ENCODE assay signal across 8 mouse cellular contexts in the genomic region with DNA sequence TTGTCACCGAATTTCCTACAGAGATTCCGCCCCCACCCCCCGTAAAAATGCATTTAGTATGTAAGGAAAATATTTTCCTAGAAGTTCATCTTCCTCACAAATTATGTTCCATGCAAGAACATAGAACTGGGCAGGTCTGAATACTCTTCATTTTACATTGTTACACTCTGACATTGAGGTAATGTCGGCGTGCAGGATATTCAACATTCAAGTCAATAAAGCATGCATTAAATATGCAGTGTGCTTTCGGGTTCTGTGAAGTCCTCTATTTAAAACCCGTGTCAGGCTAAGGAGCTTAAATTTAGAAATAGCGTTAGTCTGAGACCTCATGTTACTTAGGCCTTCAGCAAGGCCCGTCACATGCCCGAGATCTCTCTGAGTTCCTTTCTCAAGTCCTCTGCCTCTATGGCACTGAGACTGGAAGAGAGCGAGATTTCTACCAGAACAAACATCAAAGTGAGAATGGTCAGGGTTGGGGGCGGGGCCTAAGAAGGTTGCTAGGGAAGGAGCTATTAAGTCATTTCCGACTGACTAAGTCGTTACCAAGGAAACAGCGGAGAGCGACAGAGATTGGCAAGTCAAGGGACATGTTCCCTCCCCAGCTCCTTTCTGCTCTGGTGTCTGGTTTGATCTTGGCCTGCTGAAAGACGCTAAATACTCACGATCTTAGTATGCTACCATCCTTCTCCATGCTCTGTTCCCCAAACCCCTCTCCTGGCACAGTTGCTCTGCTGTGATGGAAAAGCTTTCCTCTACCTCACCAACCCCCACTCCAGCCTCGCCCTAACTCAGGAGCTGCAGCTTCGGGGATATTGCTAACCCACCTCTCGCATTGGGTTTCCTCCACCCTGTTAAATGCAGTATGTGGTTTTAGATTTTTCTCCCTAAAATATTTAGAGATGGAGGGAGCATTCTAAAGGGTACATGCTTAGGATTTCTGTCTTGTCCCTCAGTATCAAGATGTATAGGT. TPM values are rescaled to one million over a fixed set of nuclear protein-coding genes. Genes with fewer than 3 reads are reported as not detected.
A peak's percentile ranks its signal among the peaks of the same experiment; 100 is the strongest.
DNase-seq lines count a peak whose midpoint lies in the region; ATAC-seq and TF ChIP-seq lines count a peak whose summit lies in the region.

No protein-coding gene starts in this region.

- peak; percentile 61 for DNase-seq in 416B (ENCODE audit: low read depth)
- DNase-seq in heart, adult 8-10 months (ENCODE audit: low spot score): peak; percentile 78
- DNase-seq in kidney, adult 18-20 months: peak; percentile 67
- DNase-seq in limb, embryonic 10.5 days (ENCODE audit: low spot score): peak; percentile 85
- DNase-seq in midbrain, embryonic 10.5 days (ENCODE audit: low spot score): peak; percentile 90

- peaks cover under 1% of the 10 kb centered on the region; the same call in 1 of the 2 replicates for H3K36me3 ChIP-seq in embryonic facial prominence, embryonic 15.5 days
- no peaks in the 10 kb centered on the region for H3K36me3 ChIP-seq in limb, embryonic 10.5 days
- H3K36me3 ChIP-seq in midbrain, embryonic 10.5 days: no peaks in the 10 kb centered on the region
- H3K36me3 ChIP-seq in small intestine, adult 2 months (ENCODE audit: control insufficient read depth, insufficient read depth, low read length): no peaks in the 10 kb centered on the region; the same call in 1 of the 2 replicates

- H3K4me2 ChIP-seq in embryonic facial prominence, embryonic 15.5 days (replicated peaks): peak overlapping the region; percentile 50

- peaks cover 10% of the 10 kb centered on the region for H3K4me1 ChIP-seq in bone marrow macrophage, adult 2 months (ENCODE audit: control insufficient read depth, insufficient read depth, low read length)
- H3K4me1 ChIP-seq in embryonic facial prominence, embryonic 15.5 days: peaks cover 18% of the 10 kb centered on the region
- peaks cover 25% of the 10 kb centered on the region for H3K4me1 ChIP-seq in limb, embryonic 10.5 days
- H3K4me1 ChIP-seq in midbrain, embryonic 10.5 days: peaks cover 21% of the 10 kb centered on the region
- peaks cover 7% of the 10 kb centered on the region; the same call in 1 of the 2 replicates for H3K4me1 ChIP-seq in small intestine, adult 2 months (ENCODE audit: control insufficient read depth, insufficient read depth, insufficient read length, low read length)

- H3K27ac ChIP-seq in bone marrow macrophage, adult 2 months (ENCODE audit: insufficient read depth, low read depth, low read length): peak overlapping the region; percentile 42
- peak overlapping the region; percentile 77 for H3K27ac ChIP-seq in embryonic facial prominence, embryonic 15.5 days (replicated peaks)
- H3K27ac ChIP-seq in limb, embryonic 10.5 days: peak overlapping the region; percentile 87
- peak overlapping the region; percentile 91 for H3K27ac ChIP-seq in midbrain, embryonic 10.5 days (replicated peaks)
- no peak overlapping the region for H3K27ac ChIP-seq in small intestine, adult 2 months (ENCODE audit: insufficient read depth, low read depth, low read length)

- whole genome bisulfite sequencing in embryonic facial prominence, embryonic 15.5 days: 26% methylated on average over 21 of the region's 21 CpGs
- 27% methylated on average over 21 of the region's 21 CpGs for WGBS in limb, embryonic 10.5 days
- WGBS in midbrain, embryonic 10.5 days: 26% methylated on average over 21 of the region's 21 CpGs
- WGBS in small intestine, adult 2 months: 26% methylated on average over 21 of the region's 21 CpGs

- H3K4me3 ChIP-seq in bone marrow macrophage, adult 2 months (ENCODE audit: insufficient read depth, low read length): peak overlapping the region; percentile 56
- H3K4me3 ChIP-seq in embryonic facial prominence, embryonic 15.5 days (replicated peaks): peak overlapping the region; percentile 41
- H3K4me3 ChIP-seq in limb, embryonic 10.5 days: peak overlapping the region; percentile 53
- peak overlapping the region; percentile 54 for H3K4me3 ChIP-seq in midbrain, embryonic 10.5 days
- H3K4me3 ChIP-seq in small intestine, adult 2 months (ENCODE audit: low read depth, low read length): peak overlapping the region; percentile 51

- H3K9me3 ChIP-seq in embryonic facial prominence, embryonic 15.5 days (replicated peaks): no peaks in the 10 kb centered on the region
- no peaks in the 10 kb centered on the region for H3K9me3 ChIP-seq in limb, embryonic 10.5 days (replicated peaks)
- H3K9me3 ChIP-seq in midbrain, embryonic 10.5 days (replicated peaks): no peaks in the 10 kb centered on the region

- no peak for TF ChIP-seq CTCF in bone marrow macrophage, adult 2 months (IDR thresholded peaks at IDR 0.05; ENCODE audit: low read depth, low read length)
- no peak for TF ChIP-seq CTCF in small intestine, adult 2 months (IDR thresholded peaks at IDR 0.05; ENCODE audit: extremely low read depth, insufficient read length, insufficient replicate concordance, low read depth, low read length)

- peak overlapping the region; percentile 31 for H3K9ac ChIP-seq in embryonic facial prominence, embryonic 15.5 days

- peak; percentile 81 for ATAC-seq in embryonic facial prominence, embryonic 15.5 days (ENCODE audit: insufficient number of reproducible peaks, low FRiP score, low TSS enrichment, low read depth)

- no peak for TF ChIP-seq POLR2A in bone marrow macrophage, adult 2 months (IDR thresholded peaks at IDR 0.05; ENCODE audit: borderline replicate concordance, low read depth, low read length)
- no peak for TF ChIP-seq POLR2A in small intestine, adult 2 months (IDR thresholded peaks at IDR 0.05; ENCODE audit: low read depth, low read length)

- no peaks in the 10 kb centered on the region for H3K27me3 ChIP-seq in embryonic facial prominence, embryonic 15.5 days
- H3K27me3 ChIP-seq in limb, embryonic 10.5 days (ENCODE audit: low read depth, poor library complexity, severe bottlenecking): no peaks in the 10 kb centered on the region
- no peaks in the 10 kb centered on the region for H3K27me3 ChIP-seq in midbrain, embryonic 10.5 days (ENCODE audit: low read depth, poor library complexity, severe bottlenecking)
- H3K27me3 ChIP-seq in small intestine, adult 2 months (ENCODE audit: control insufficient read depth, insufficient read depth, low read length): no peaks in the 10 kb centered on the region

RNA-seq across cellular contexts. Expression of a gene that starts 2.9 kb away (rescaled TPM):
- polyA plus RNA-seq in bone marrow macrophage, adult 2 months (2012; ENCODE audit: insufficient read depth, insufficient read length, missing spikeins): 1.1 TPM in 1 of 2 replicates, not detected in the other
- 1.3 and 1.6 TPM in 2 replicates for polyA plus RNA-seq in embryonic facial prominence, embryonic 15.5 days (2015; fragmentation: Nextera tagmentation; extraction: Ambion mirVana)
- under 1 TPM in 2 of 4 experiments, not detected in 2; 0.24 to 0.25 TPM for total RNA-seq in heart, adult 8-10 months (2022)
- polyA plus RNA-seq in limb, embryonic 10.5 days (2016; fragmentation: Nextera tagmentation; extraction: Ambion mirVana): 0.33 and 0.63 TPM in 2 replicates
- polyA plus RNA-seq in midbrain, embryonic 10.5 days (2016; fragmentation: Nextera tagmentation; extraction: Ambion mirVana): 0.21 and 0.25 TPM in 2 replicates
- polyA plus RNA-seq in small intestine, adult 2 months (2012; rRNA removed): not detected in 2 replicates

RNA-seq across cellular contexts. Expression of a gene that starts 21.2 kb away (rescaled TPM):
- 16.7 and 18.2 TPM in 2 replicates for polyA plus RNA-seq in bone marrow macrophage, adult 2 months (2012; ENCODE audit: insufficient read depth, insufficient read length, missing spikeins)
- 29.6 and 31.4 TPM in 2 replicates for polyA plus RNA-seq in embryonic facial prominence, embryonic 15.5 days (2015; fragmentation: Nextera tagmentation; extraction: Ambion mirVana)
- total RNA-seq in heart, adult 8-10 months (2022): 1 to 10 TPM; 6.5 to 8.1 (median 7.3) TPM
- 9.3 and 10.3 TPM in 2 replicates for polyA plus RNA-seq in limb, embryonic 10.5 days (2016; fragmentation: Nextera tagmentation; extraction: Ambion mirVana)
- 9.4 and 10.6 TPM in 2 replicates for polyA plus RNA-seq in midbrain, embryonic 10.5 days (2016; fragmentation: Nextera tagmentation; extraction: Ambion mirVana)
- 1.5 and 2.6 TPM in 2 replicates for polyA plus RNA-seq in small intestine, adult 2 months (2012; rRNA removed)
